Mouse (Mus musculus) ES-E14 (cell line): ENCODE measurements around the gene E2f7. TPM values are rescaled to one million over a fixed set of nuclear protein-coding genes. Genes with fewer than 3 reads are reported as not detected.
A peak's percentile ranks its signal among the peaks of the same experiment; 100 is the strongest.

ENCODE experiments used
- DNase-seq: peaks from one replicate; pipeline ENCODE4 v3.0.0-alpha.2; 2013; ENCODE audit warnings: low read depth, low spot score
- H3K27ac ChIP-seq: 2 replicates; pipeline ENCODE4 v1.5.1; 2012; ENCODE audit warnings: low read depth, mild to moderate bottlenecking, low read length, moderate library complexity, mixed read lengths; ENCODE audit not compliant: poor library complexity, insufficient read depth, severe bottlenecking
- H3K36me3 ChIP-seq: 2 replicates; pipeline ENCODE4 v1.6.1; 2012; ENCODE audit warnings: mild to moderate bottlenecking, low read length, moderate library complexity, mixed read lengths; ENCODE audit not compliant: control insufficient read depth, poor library complexity, insufficient read depth, severe bottlenecking
- H3K4me1 ChIP-seq, 2 experiments: fragments of 150-350 bp in 1 of 2; sonication (generic) in 1 of 2; 2 replicates each; pipeline ENCODE4 v1.6.1; 2012; ENCODE audit warnings: low read length in 2 of 2, mild to moderate bottlenecking in 1 of 2, mixed read lengths in 1 of 2; ENCODE audit not compliant: control insufficient read depth in 2 of 2, insufficient read depth in 2 of 2, poor library complexity in 1 of 2
- H3K4me3 ChIP-seq, 2 experiments: fragments of 150-350 bp in 1 of 2; sonication (generic) in 1 of 2; 2 replicates each; pipeline ENCODE4 v1.5.1; 2012; ENCODE audit warnings: low read length in 2 of 2, low read depth in 1 of 2, mild to moderate bottlenecking in 1 of 2, mixed read lengths in 1 of 2; ENCODE audit not compliant: insufficient read depth in 1 of 2, poor library complexity in 1 of 2, severe bottlenecking in 1 of 2
- H3K9ac ChIP-seq: 2 replicates; pipeline ENCODE4 v1.6.1; 2012; ENCODE audit warnings: low read depth, mild to moderate bottlenecking, low read length, mixed read lengths; ENCODE audit not compliant: poor library complexity, insufficient read depth, severe bottlenecking
- H3K9me3 ChIP-seq: fragments of 150-350 bp; sonication (generic); 2 replicates; pipeline ENCODE4 v1.6.1; 2012; ENCODE audit warnings: low read depth, mild to moderate bottlenecking, low read length; ENCODE audit not compliant: control insufficient read depth, insufficient read depth
- CHD2 ChIP-seq: IDR thresholded peaks from 2 replicates; pipeline ENCODE4 v1.6.1; 2014; ENCODE audit warnings: mild to moderate bottlenecking, low read depth, low read length, inconsistent platforms
- HCFC1 ChIP-seq: IDR thresholded peaks from 2 replicates; pipeline ENCODE4 v1.6.1; 2012; ENCODE audit warnings: low read length, inconsistent platforms, borderline replicate concordance; ENCODE audit not compliant: insufficient read depth
- MAFK ChIP-seq: IDR thresholded peaks from 2 replicates; pipeline ENCODE4 v1.6.1; 2014; ENCODE audit warnings: mild to moderate bottlenecking, low read depth, low read length, inconsistent platforms; ENCODE audit not compliant: insufficient read depth
- ZC3H11A ChIP-seq: IDR thresholded peaks from 2 replicates; pipeline ENCODE4 v1.6.1; 2012; ENCODE audit warnings: low read depth, mild to moderate bottlenecking, inconsistent platforms, low read length, borderline replicate concordance
- ZNF384 ChIP-seq: IDR thresholded peaks from 2 replicates; pipeline ENCODE4 v1.6.1; 2012; ENCODE audit warnings: low read depth, low read length, inconsistent platforms
- in situ Hi-C, 2 experiments: fragments of 600-800 bp; cut with MboI; formaldehyde crosslinking; loops; one replicate each; pipeline ENCODE4 v1.15.1; 2025; ENCODE audit warnings: low sequenced_read_pairs in 2 of 2, inconsistent platforms in 1 of 2; ENCODE audit not compliant: unreplicated experiment in 2 of 2
- total RNA-seq: library from RNA; depleted of rRNA; stranded (reverse); fragments of 300-350 nt; gene quantifications from 2 replicates; pipeline ENCODE4 v1.2.3, GENCODE M21; 2012

E2f7 gene
- total RNA-seq, 1 experiment = 15.6 TPM

- Histone ChIP-seq H3K9me3 (no peaks in the 10 kb centered on the region), H3K36me3 (no peaks in the 10 kb centered on the region), H3K4me3 (no peak overlapping the region), H3K4me1 (0 out of 4 replicates have a peak, but pooled peaks cover 0 to 2% of the 10 kb centered on the region in 2 experiments), H3K27ac (no peak overlapping the region), H3K9ac (no peak overlapping the region)
- in situ Hi-C loops = loop anchor here in 1 of 2 experiments (10.0 kb wide), 1 partner anchor 130 kb away; no protein-coding TSS in a partner anchor
- no peak for DNase-seq
- TF ChIP-seq CHD2 = no peak
- TF ChIP-seq MAFK = 0 out of 2 replicates have a peak, but pooled peaks have one; percentile 16
- TF ChIP-seq ZNF384 = no peak
Observed at GRCm38 (mm10) chr10:110805025-110805740, 59.9 kb downstream of the E2f7 start.

- Histone ChIP-seq H3K27ac (no peak overlapping the region), H3K36me3 (no peaks in the 10 kb centered on the region), H3K4me1 (0 out of 4 replicates have a peak, but pooled peaks cover 0 to 2% of the 10 kb centered on the region in 2 experiments), H3K4me3 (no peak overlapping the region), H3K9me3 (no peaks in the 10 kb centered on the region), H3K9ac (no peak overlapping the region)
- in situ Hi-C loops = loop anchor here in 1 of 2 experiments (10.0 kb wide), 1 partner anchor 128 kb away; no protein-coding TSS in a partner anchor
- TF ChIP-seq ZC3H11A (no peak), HCFC1 (no peak), MAFK (no peak), ZNF384 (no peak), CHD2 (no peak)
- no peak for DNase-seq
Observed at GRCm38 (mm10) chr10:110806471-110806870, 61.2 kb downstream of the E2f7 start.

- Histone ChIP-seq H3K36me3 (no peaks in the 10 kb centered on the region), H3K9me3 (no peaks in the 10 kb centered on the region), H3K4me3 (no peak overlapping the region), H3K27ac (no peak overlapping the region), H3K9ac (no peak overlapping the region), H3K4me1 (no peaks in the 10 kb centered on the region)
- TF ChIP-seq CHD2 (no peak), MAFK (no peak), ZNF384 (no peak), HCFC1 (no peak), ZC3H11A (no peak)
- in situ Hi-C loops = no loop called here
- DNase-seq = no peak
Observed at GRCm38 (mm10) chr10:110810528-110810927, 65.3 kb downstream of the E2f7 start.

- H3K27ac ChIP-seq = no peak overlapping the region
- H3K9me3 ChIP-seq = no peaks in the 10 kb centered on the region
- H3K9ac ChIP-seq = no peak overlapping the region
- H3K4me1 ChIP-seq = no peaks in the 10 kb centered on the region
- no peak overlapping the region for H3K4me3 ChIP-seq
- TF ChIP-seq CHD2 = no peak
- TF ChIP-seq MAFK = no peak
- TF ChIP-seq HCFC1 = no peak
- no peak for TF ChIP-seq ZC3H11A
- no peak for TF ChIP-seq ZNF384
- H3K36me3 ChIP-seq = no peaks in the 10 kb centered on the region
- in situ Hi-C loops = no loop called here
- DNase-seq = no peak
Observed at GRCm38 (mm10) chr10:110811209-110811861, 66.1 kb downstream of the E2f7 start.
